Mouse (Mus musculus): ENCODE measurements at regions not wholly inside any gene's neighbourhood (a gene's known extent, or its start where the extent isn't known, plus 50 kb on each side); places are given as distances from the start of the nearest gene placed in this dataset.

DNA sequence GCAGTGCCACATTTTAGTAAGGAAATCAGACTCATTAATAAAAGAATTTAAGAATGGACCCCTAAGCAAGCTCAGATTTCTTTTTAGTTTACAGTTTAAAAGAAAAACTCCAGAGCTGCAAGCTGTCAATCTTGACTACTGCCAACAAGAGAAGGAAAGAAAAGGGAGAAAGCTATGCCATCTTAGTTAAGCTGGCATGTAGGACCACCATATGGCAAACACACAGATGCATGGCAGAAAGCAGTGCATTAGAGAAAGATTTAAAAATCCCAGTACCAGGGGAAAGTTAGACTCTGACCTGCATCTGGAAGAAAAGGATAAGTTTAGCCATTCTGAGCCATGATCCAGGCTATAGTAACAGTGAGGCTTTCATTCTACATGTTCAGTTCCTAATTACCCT lies 3300.8 kb upstream of the Gm7489 start:
- H3K4me3 ChIP-seq (replicated peaks; ENCODE audit: insufficient read depth, low read depth, low read length) = no peak overlapping the region
- TF ChIP-seq CTCF (IDR thresholded peaks at IDR 0.05; ENCODE audit: borderline replicate concordance, insufficient read depth, low read depth, low read length) (no peak), POLR2A (IDR thresholded peaks at IDR 0.05; ENCODE audit: borderline replicate concordance, insufficient read depth, low read length) (no peak)
- DNase-seq = no peak
- no peaks in the 10 kb centered on the region; the same call in 1 of the 2 replicates for H3K27me3 ChIP-seq (ENCODE audit: control insufficient read depth, insufficient read depth, low read length)
- no peak overlapping the region for H3K27ac ChIP-seq (ENCODE audit: insufficient read depth, low read length)
- H3K4me1 ChIP-seq (ENCODE audit: control insufficient read depth, insufficient read depth, low read length) = no peaks in the 10 kb centered on the region

DNA sequence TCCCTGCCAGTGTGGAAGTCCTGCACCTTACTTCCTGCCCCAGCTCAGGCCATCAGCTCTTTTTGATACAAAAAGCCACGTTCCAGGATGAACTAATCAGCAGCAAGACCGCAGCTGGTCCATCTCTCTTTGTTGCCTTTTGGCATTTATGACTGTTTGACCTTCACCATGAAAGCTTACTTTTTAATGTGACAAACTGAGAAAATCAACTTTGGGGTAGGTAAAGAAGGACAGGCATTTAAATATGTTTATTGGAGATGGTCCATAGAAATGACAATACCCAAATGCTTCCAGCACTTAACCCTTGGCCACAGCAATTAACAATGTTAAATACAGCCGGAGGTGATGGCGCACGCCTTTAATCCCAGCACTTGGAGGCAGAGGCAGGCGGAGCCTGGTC lies 3299.2 kb upstream of the Gm7489 start:
- no peaks in the 10 kb centered on the region for H3K4me1 ChIP-seq (ENCODE audit: control insufficient read depth, insufficient read depth, low read length)
- TF ChIP-seq POLR2A (IDR thresholded peaks at IDR 0.05; ENCODE audit: borderline replicate concordance, insufficient read depth, low read length) = no peak
- TF ChIP-seq CTCF (IDR thresholded peaks at IDR 0.05; ENCODE audit: borderline replicate concordance, insufficient read depth, low read depth, low read length) = no peak
- WGBS = 81% methylated on average over 6 of the region's 6 CpGs
- H3K4me3 ChIP-seq (replicated peaks; ENCODE audit: insufficient read depth, low read depth, low read length) = no peak overlapping the region
- H3K27me3 ChIP-seq (ENCODE audit: control insufficient read depth, insufficient read depth, low read length) = no peaks in the 10 kb centered on the region; the same call in 1 of the 2 replicates
- H3K27ac ChIP-seq (ENCODE audit: insufficient read depth, low read length) = no peak overlapping the region
- DNase-seq = no peak

All from cerebellum, adult 2 months (tissue).